Mouse (Mus musculus): ENCODE data around the gene Herpud1.

Gene Herpud1

DNA sequence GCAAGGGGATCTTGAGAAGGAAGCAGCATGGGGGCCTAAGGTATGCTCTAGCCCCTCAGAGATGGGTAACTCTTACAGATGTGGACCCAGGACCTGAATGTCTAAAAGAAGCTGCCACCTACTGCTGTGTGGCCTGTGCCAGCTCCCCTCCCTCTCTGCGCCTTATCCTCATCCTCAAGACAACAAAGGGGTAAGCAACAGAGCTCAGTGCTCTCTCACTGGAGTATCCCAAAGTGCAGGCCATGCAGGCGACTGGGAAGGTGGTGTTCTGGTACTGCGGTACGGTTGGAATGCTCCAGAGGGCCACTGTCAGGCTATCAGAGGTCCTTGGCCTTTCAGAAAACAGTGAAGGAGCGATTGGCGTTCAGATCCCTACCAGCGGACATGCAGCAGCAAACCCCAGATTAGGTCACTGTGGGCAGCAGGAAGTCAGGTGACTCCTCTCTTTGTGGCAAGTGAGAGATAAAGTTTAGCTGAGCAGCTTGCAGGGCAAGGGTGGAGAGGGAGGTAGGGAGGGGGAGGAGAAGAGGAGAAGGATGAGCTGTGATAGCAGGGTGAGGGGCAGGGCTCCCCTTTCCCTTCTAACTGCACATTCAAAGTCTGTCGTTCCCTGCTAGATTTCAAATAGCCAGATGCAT is 22.3 kb downstream of the Herpud1 start:
- no peak for DNase-seq (ENCODE audit: low read depth, low spot score)

DNA sequence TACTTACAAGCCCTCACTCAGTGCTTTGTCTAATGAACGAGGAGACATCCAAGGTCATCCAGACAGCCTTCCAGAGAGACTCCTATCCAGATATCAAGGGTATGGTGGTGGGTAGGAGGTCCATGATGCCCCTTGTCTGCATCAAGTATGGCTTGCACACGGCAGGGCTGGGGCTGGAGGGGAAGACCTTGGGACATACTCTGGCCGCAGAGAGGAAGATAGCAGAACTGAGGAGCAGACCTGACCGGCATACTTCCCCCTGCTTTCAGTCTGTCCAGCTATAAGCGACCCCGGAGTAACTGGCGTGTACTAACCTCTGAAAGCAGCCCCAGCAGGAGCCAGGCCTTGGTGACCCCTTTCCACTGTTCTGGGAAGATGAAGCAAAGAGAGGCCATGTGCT is 23.3 kb downstream of the Herpud1 start:
- DNase-seq (ENCODE audit: low read depth, low spot score), result no peak

DNA sequence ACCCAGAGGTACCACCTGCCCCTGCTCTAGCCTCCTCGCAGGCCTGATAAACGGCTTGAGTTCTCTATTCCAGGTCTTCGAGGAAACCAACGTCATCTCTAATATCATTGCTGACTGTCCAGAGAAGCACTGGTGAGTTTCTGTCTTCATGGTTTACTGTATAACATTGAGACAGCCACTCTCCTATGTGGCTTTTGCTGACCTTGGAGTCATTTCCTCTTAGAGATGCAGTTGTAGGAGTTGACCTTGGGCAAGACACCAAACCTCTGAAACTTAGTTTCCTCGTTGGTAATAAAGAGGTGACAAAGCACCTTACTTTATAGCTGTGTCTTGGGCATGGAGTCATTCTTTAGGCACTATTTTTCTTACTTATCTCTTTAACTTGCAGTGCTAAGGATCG is 26.3 kb downstream of the Herpud1 start:
- DNase-seq (ENCODE audit: low read depth, low spot score), result no peak

DNA sequence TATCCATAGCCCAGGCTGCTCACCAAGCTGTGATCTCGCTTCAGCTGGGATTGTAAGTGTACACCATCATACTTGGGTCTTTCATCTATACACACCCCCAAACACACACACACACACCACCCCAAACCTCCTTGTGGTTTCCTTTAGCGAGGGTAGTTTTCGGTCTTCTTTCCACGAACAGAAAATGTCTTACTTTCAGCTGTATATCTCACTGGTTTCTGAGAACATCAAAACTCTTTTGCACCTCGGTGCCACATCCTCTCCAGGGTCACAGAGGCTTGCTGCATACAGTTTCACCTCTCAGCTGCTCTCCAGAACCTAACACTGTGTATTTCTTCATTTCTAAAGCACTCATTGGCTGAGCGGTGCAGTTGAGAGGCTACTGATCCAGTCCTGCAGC is 27.3 kb downstream of the Herpud1 start:
- DNase-seq (ENCODE audit: low read depth, low spot score), result no peak

DNA sequence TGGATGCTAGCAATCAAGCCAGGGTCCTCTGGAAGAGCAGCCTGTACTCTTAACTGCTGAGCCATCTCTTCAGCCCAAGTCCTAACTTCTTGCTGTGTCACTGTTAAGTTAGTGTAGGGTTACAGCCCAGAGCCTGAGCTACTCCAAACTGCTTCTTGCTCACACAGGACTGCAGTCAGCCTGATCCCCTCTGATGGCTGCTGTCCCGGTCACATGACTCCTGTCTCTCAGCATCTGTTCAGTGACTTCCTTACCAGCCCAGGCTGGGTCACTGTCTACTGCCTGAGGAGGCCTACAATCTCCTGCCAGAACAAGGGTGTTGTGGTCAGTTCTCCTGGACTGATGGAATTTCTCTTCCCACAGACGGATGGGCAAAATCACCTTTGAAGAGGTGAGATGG is 29.0 kb downstream of the Herpud1 start:
- no peak for DNase-seq (ENCODE audit: low read depth, low spot score)

DNA sequence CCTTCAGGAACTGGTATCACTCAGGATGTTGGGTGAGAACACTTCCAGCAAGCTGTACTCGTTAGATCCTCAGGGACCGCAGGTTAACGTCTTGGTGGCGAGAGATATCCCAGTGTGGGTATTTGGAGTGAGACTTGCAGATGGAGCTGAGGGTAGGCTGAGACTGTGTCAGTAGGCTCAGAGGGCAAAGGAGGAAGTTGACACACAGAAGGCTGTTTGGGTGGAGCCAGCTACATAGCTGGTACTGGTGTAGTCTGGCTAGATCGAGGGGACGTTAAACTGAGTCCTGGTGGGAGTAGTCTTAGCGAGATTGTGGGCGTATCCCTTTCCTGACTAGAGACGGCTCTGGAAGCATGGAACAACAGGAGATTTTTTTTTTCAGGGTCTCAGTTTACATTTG is 31.8 kb downstream of the Herpud1 start:
- no peak for DNase-seq (ENCODE audit: low read depth, low spot score)

DNA sequence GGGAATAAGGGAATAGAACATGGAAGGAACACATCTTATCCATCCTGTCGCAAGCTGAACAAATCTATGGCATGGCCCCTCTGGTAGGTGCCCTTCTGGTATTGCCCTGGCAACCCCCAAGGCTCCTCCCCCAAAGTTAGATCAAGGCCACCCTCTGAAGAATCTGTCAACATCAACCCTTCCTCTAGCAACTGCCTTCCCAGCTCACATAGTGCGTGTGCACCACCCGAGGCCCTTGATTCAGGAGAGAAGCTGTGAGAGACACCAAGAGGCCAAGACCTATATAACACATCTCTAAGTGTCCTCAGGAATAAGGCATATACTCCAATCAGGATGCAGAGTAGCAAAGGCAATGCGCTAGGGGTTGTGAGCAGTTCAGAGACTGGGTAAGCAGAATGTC is 36.0 kb downstream of the Herpud1 start:
- DNase-seq (ENCODE audit: low read depth, low spot score), result no peak

DNA sequence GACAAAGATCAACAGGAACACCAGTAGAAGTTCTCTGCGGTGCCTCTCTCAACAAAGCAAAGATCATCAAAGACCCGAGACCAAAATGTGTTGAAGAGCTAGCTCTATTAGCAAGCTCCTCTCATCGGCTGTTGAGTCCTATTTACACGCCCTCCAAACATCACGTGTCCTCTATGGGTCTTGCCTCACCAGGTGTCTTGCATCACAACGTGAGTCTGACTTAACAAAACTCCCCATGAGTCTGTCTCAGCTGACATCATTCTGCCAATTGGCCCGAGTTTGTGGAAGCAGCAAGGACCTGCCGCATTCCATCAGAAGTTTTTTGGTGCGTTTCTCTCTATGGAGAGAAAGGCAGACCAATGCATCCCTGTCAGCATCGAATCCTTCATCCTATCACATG is 41.7 kb downstream of the Herpud1 start:
- no peak for DNase-seq (ENCODE audit: low read depth, low spot score)

DNA sequence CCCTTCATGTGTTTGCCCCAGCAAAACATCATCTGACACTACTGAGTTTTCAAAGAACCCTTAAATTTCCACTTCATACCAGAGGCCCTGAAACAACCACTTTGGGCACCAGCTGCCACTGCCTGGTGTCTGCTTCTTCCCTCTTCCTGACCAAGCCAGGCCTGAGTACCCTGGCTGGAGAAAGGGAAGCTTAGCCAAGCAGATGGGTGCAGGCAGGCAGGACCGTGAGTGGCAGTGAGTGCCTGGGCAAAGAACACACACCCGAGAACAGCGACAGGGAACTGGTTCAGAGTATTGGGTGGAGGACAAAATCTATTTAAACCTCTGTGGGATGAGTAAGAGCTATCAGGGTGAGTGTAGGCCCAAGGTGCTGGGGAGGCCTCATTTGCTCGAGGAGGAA is 42.2 kb downstream of the Herpud1 start:
- DNase-seq (ENCODE audit: low read depth, low spot score), result no peak

DNA sequence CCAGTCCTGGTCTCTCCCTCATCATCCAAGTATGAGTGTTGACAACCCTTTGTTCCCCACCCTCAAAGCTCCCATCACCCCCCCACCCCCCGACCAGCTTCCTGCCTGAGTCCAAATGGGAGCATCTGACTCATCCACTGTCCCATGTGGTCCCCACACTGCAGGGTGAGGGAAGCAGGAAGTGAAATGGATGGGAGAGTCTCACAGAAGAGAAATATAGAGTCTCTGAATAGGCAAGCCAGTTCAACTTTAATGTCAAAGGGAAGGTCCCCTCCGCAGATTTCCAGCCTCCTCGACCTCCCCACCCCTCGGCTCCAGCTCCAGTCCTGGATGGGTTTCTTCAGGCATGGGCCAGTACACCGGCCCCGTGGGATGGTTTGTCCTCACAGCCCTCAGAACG is 43.1 kb downstream of the Herpud1 start:
- DNase-seq (ENCODE audit: low read depth, low spot score), result no peak

DNA sequence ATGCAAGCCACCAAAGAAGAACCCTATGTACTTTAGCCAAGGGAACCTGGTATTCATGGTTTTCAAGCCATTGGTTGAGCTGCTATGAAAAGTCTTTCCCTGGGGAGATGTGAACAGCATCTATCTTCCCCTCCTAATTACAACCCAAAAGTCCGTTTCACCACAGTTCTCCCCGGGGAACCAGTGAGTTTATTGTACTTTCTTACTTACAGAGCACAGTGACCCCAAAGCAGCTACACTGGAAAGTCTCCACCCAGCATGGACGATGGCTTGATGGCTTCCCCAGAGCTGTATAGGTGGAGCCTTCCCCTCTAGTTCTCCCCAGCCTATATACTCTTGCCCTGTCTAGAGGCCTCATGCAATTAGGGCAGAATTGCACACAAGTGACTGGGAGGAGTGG is 46.0 kb downstream of the Herpud1 start:
- no peak for DNase-seq (ENCODE audit: low read depth, low spot score)

DNA sequence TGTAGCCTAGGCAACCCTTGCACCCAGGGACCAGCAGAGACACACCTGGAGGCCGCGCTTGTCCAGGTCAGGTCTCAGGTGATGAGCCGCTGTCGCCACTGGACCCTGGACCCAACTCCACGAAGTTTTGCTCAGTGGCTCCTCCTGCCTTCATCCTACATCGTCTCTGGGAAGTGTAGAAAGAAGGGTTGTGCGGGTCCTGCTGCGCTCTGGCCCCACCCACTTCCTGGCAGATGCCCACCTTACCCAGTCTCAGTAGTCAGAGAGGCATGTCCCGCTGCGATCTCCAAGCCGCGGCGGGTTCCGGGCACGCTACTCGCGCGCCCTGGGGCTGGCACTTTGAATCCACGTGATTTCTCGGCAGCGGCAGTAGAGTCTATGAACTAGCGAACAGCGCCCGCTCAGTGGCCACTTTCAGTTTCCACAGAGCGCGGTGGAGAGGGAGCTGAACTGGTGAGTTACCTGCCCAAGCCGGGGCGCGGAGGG is 47.8 kb downstream of the Herpud1 start, which contains the start of gene Nlrc5:
Gene Nlrc5, plus strand, starts transcription at position 376 of the 486 bp plus-strand sequence.
- peak; percentile 33 for DNase-seq (ENCODE audit: low read depth, low spot score)

DNA sequence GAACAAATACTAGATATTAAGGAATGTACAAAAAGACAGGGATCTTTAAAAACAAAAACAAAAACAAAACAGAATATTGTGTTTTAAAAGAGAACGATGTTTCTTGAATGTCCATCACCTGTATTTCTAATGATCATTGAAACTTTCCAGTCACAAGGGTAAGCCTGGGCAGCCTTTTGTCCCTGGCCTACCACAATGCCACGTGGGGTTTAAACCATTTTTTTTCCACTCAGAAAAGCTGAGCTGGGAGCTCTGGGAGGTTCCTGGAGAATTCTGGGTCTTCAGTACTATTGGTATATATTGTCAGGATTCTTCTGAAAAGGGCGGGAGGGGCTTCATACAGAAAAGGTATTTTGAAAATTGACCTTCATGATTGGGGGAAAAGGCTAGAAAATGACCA is 48.7 kb downstream of the Herpud1 start:
- DNase-seq (ENCODE audit: low read depth, low spot score), result no peak

DNA sequence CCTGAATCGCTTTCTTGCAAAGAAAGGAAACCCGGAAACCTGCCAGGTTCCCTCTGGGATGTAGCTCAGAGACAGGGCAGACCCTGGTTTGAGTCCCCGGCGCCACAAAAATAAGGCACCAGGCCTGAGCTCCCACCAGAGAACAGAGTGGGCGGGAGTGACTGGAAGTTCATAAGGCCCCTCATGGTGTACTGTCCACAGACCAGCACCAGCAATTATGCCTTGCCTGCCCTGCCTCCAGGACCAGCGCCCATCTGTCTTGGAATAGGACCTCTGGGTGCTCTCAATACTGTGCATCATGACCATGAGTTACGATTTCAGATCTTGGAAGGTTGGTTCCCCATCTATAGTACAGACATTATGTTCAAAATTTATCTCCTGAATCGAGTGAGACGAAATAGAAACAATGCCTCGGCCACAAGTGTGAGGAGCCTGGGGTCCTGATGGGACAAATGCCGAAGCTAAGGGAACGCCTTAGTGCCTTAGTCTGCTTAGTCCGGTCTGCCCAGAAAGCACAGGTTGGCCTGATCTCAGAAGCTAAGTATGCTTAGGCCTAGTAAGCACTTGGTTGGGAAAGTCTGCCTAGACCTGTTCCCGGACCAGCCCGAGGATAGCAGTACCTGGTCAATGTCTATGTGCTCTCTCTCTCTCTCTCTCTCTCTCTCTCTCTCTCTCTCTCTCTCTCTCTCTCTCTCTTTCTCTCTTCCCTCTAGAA is 49.3 kb downstream of the Herpud1 start:
- no peak for DNase-seq (ENCODE audit: low read depth, low spot score)

DNA sequence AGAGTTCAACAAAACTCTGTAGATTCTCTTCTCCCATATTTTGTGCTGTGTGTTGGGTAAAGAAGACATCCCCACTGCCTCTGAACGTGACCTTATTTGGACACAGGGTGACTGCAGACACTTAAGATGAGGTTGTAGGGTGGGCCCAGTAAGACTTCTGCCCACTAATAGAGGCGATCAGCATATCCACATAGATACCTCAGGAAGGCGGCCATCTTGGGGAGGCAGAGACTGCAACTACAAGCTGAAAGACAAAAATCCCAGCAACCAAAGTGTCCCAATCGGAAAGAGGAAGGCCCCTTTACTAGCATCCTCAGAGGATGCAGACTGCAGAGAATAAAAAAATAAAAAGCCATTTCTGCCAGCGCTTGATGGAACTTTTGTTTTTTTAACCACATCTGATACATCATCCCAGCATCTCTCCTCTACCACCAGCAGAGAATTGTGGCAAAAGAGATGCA is 49.9 kb downstream of the Herpud1 start:
- DNase-seq (ENCODE audit: low read depth, low spot score), result no peak

DNA sequence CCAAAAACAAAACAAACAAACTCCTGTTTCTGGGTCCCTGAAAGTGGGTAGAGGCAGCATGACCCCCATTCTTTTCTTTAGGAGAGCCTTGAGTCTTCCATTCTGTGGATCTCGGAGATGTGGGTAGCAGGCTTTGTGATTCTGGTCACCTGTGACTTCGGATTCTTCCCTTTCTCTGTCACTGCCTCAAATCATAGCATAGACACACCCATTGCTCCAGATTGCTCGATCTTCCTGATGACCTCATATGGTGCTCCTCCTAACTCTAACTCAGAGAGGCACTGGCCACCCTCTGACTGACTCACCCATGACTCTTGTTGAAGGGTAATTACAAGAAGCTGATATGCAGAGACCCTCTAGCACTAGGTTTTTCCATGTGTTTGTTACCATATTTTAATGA is 50.7 kb downstream of the Herpud1 start:
- DNase-seq (ENCODE audit: low read depth, low spot score), result no peak

DNA sequence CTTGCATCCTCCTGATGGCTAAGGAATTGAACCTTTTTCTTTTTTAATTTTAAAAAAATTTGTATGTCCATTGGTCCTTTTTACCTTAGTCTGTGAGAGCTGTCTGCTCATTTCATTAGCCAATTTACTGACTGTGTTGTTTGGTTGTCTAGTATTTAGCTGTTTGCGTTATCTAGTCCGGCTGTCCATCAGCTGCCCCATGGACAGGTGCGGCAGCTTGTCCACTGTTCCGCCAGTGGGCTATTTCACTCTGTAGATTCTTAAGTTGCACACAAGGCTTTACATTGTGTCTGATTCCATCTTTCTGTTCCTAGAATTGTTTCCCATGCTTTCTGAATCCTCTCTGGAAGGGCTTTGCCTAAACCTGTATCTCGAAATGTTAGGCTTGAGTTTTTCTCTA is 52.4 kb downstream of the Herpud1 start:
- no peak for DNase-seq (ENCODE audit: low read depth, low spot score)

DNA sequence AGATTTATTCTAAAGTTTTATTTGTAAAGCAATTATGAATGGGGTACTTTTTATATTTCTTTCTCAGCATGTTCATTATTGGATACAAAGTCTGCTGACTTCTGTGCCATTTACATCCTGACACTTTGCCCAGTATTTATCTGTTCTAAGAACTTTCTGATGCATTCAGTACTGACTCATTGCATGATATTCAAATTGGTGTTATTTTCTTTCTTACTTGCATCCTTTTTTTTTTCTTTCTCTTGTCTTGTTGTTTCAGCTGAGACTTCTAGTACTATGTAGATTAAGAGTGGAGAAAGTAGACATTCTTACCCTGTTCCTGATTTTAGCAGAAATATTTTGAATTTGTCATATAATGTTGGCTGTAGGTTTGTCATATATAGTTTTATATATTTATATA is 53.5 kb downstream of the Herpud1 start:
- DNase-seq (ENCODE audit: low read depth, low spot score), result no peak

DNA sequence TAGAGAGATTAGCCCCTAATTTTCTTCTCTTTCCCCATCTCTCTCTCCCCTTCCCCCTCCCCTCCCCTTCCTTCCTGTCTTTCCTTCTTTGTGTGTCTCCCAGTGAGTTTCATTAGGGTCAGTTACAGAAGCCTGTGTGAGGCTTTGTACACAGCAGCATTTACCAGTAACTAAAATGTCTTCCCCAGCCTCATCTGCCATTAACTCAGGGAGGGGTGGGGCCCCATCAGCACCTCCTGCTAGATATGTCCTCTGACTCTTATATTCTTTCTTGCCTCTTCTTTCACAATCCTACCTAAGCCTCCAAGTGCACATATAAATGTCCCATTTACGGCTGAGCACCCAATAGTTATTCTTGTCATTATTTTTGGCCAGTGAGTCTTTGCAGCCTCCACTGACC is 54.2 kb downstream of the Herpud1 start:
- no peak for DNase-seq (ENCODE audit: low read depth, low spot score)

DNA sequence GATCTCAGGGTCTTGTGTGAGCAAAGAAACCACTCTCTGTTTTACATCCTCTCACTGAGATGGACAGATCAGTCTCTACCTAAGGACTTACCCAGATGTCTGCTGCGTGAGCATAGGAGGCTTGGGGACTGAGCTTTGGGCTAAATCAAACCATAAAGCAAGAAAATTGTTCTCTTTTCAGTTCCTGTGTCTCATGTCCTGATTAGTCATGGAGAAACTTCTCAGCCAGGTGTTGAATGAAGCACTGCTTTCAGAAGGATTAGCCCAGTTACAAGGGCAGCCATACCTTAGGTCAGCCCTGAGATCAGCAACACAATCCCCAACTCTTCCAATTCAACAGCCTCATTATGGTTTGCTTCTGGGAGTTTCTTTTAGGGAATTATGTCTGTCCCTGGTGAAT is 55.4 kb downstream of the Herpud1 start:
- no peak for DNase-seq (ENCODE audit: low read depth, low spot score)

DNA sequence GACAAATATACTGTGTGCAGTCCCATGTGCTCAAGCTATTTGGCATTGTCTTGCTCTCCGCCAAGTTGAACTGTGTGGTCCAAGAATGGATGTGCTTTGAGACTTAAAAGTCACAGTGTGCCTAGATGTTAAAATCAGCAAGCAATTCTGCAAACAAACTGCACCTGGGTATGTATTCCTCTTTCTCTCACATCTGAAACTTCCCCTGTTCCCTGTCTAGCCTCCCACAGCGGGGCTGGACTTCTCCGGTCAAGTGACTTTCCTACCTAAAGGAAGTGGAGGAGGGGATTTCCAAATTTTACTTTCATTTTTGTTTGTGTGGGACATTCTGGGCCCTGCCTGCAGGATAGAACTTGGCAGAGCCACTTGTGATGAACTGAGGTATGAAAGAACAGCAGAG is 56.9 kb downstream of the Herpud1 start:
- DNase-seq (ENCODE audit: low read depth, low spot score), result no peak

DNA sequence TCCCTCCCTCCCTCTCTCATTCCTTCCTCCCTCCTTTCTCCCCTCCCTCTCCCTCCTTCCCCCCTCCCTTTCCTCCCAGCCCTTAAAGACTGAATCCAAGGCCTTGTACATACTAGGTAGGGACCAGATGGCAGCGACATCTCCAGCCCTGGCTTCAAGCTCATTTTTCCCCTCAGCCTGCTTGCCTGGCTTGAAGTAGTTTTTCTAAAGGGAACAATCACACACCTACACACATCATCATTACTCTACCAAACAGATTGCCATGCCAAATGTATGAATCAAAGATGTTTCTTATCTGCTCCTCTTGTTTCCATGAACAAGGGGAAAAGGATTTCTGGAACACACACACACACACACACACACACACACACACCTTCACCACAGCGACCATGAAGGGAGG is 58.2 kb downstream of the Herpud1 start:
- DNase-seq (ENCODE audit: low read depth, low spot score), result no peak
